Mouse (Mus musculus): Measurements from ENCODE around the gene Etfa.

Etfa gene

DNA sequence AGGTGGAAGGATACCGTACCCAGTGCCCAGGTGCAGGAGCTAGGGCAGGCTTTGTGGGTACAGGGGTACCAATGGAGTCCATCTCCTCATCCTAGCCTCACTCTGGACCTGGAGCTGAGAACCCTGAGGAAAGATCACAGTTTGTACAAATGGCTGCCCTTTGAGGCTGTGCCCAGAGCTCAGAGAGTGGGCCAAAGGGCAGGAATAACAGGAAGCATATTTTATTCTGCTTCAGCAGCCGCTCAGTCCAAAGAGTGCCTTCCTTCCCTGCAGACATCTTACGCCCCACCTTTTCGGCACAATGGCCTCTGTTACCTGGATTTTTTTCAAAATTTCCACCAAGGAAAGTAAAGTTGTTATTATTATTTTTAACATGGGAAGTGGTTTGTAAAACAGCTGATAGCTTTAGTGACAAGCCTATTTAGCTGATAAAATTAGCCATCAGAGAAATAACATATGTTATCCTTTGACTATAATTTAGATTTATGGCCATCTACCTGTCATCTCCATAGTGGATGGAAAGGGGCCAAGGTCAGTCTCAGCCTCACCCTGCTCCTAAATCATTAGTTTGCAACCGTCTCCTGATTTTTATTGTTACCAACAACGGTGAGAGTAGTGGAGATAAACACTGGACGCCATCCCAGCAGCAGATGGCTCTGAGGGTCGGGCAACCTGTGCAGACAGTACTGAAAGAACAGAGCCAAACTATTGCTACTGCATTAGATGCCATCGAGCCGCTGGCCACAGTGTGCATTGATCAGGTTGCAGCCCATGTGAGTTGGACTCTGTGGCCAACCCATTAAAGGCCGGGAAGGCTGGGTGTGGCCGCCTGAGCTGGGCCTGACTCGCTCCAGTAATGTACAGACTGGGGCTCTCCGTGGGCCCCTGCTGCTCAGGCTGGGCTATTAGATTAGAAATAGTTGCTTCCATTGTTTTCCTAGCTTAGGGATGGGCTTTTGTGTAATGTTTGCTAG is 88.3 kb downstream of the Etfa start:
- DNase-seq (ENCODE audit: low spot score in 2 of 2) = no peak

DNA sequence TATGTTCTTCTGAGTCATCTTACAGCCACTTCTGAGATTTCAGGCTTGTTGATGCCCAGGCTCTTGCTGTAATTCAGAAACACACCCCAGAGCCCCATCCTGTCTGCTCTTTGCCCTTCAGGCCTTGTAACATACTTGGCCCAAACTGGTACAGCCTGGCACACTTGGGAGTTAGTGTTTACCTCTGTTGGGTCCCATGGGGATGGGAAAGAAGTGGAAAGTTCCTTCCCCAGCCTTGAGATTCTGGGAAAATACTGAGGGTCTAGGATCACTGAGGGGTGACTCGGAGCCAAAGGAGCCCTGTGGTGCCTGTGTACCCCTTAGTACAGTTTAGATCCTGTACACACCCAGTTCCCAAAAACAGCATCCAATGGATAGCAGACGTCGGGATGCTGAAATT is 90.3 kb downstream of the Etfa start:
- DNase-seq (ENCODE audit: low spot score in 2 of 2) = no peak

DNA sequence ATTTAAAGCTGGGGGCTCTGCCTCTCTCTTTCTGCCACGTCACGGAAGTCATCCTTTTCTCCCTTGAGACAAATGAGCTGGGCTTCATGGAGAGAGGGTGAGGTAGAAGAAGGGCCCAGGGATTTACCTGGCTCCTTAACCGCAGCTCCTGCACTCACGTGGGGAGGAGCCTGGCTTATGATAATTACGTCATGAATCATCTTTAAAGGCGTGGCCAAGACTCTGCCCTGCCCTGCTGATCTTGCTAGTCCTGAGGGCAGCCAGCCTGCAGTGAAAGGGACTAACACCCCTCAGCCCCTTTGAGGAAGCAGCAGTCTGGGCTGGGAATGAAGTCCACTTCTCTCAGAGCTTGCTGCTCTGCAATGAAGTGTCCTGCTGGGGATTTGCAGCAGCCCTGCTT is 100.9 kb downstream of the Etfa start:
- DNase-seq (ENCODE audit: low spot score in 2 of 2) = no peak

DNA sequence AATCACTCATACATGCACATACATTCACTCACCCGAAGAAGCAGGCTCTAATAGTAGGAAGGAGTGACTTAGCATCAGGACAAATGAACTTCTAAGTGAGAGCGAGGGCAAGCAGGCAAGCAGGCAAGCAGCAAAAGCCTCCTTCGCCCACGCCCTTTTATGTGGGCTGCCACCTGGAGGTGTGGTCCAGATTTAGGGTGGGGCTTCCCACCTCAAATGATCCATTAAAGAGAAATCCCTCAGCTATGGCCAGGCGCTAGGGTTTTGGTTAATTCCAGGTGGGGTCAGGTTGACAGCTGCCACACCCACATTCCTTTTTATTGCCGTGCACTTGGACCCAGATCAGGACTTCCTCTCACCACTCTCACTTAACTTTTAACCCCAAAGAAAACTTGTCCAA is 101.6 kb downstream of the Etfa start:
- no peak for DNase-seq (ENCODE audit: low spot score in 2 of 2)

- no peak for DNase-seq (ENCODE audit: low spot score in 2 of 2)
These were observed 102.2 kb downstream of the Etfa start for GRCm38 (mm10) chr9:55409833-55410232.

- no peak for DNase-seq (ENCODE audit: low spot score in 2 of 2)
These were observed 103.2 kb downstream of the Etfa start for GRCm38 (mm10) chr9:55408851-55409250.

GRCm38 (mm10) chr9:55406773-55407172 is 105.3 kb downstream of the Etfa start:
- DNase-seq (ENCODE audit: low spot score in 2 of 2) = no peak

- DNase-seq (ENCODE audit: low spot score in 2 of 2) = no peak
These were observed 106.9 kb downstream of the Etfa start for GRCm38 (mm10) chr9:55404976-55405702.

Measured in heart, adult 9 months (tissue).